Mouse (Mus musculus) neural tube, embryonic 13.5 days (tissue): Measurements from ENCODE around the gene Csf2ra. TPM values are rescaled to one million over a fixed set of nuclear protein-coding genes. Genes with fewer than 3 reads are reported as not detected.
"Not testable (repeated sequence)": the region's sequence is repeated elsewhere in the genome, so short reads cannot be mapped to it uniquely, and the experiment has no call there.

Experiments used
- ATAC-seq: fragments of 200-750 bp; cut with Nextera tagmentation; 2 replicates; pipeline ENCODE4 v1.8.0; 2017; ENCODE audit warnings: low read depth, mild to moderate bottlenecking, moderate TSS enrichment, moderate library complexity
- H3K27ac ChIP-seq: fragments of 300-500 bp; sonication (generic); replicated peaks from 2 replicates; pipeline ENCODE4 v1.5.1; 2015; ENCODE audit warnings: moderate library complexity, mild to moderate bottlenecking, inconsistent platforms
- H3K27me3 ChIP-seq: fragments of 300-500 bp; sonication (generic); 2 replicates; pipeline ENCODE4 v1.6.1; 2015; ENCODE audit warnings: mild to moderate bottlenecking, inconsistent platforms
- H3K36me3 ChIP-seq: fragments of 300-500 bp; sonication (generic); 2 replicates; pipeline ENCODE4 v1.6.1; 2015; ENCODE audit warnings: mild to moderate bottlenecking, inconsistent platforms
- H3K4me1 ChIP-seq: fragments of 300-500 bp; sonication (generic); replicated peaks from 2 replicates; pipeline ENCODE4 v1.6.1; 2015; ENCODE audit warnings: inconsistent platforms
- H3K4me2 ChIP-seq: fragments of 300-500 bp; sonication (generic); 2 replicates; pipeline ENCODE4 v1.6.1; 2015; ENCODE audit warnings: inconsistent platforms, mild to moderate bottlenecking, moderate library complexity
- H3K4me3 ChIP-seq: fragments of 300-500 bp; sonication (generic); 2 replicates; pipeline ENCODE4 v1.5.1; 2015; ENCODE audit warnings: mild to moderate bottlenecking, inconsistent platforms
- H3K9ac ChIP-seq: fragments of 300-500 bp; sonication (generic); 2 replicates; pipeline ENCODE4 v1.6.1; 2015; ENCODE audit warnings: moderate library complexity, mild to moderate bottlenecking, inconsistent platforms
- H3K9me3 ChIP-seq: fragments of 300-500 bp; sonication (generic); 2 replicates; pipeline ENCODE4 v1.6.1; 2016; ENCODE audit warnings: inconsistent platforms
- WGBS: fragments of 180-500 bp; shearing (Covaris S2); methylation state at CpG from one replicate; pipeline ENCODE4 v1.1.7; 2015; 5-methylcytosine and 5-hydroxymethylcytosine counted together
- polyA plus RNA-seq: library from polyadenylated mRNA; unstranded; fragments of >200 nt; fragmentation: Nextera tagmentation; extraction: Ambion mirVana; gene quantifications from 2 replicates; pipeline ENCODE4 v1.2.1, GENCODE M21; 2015

Csf2ra gene
- 62.1 and 62.4 TPM in 2 replicates for polyA plus RNA-seq

DNA sequence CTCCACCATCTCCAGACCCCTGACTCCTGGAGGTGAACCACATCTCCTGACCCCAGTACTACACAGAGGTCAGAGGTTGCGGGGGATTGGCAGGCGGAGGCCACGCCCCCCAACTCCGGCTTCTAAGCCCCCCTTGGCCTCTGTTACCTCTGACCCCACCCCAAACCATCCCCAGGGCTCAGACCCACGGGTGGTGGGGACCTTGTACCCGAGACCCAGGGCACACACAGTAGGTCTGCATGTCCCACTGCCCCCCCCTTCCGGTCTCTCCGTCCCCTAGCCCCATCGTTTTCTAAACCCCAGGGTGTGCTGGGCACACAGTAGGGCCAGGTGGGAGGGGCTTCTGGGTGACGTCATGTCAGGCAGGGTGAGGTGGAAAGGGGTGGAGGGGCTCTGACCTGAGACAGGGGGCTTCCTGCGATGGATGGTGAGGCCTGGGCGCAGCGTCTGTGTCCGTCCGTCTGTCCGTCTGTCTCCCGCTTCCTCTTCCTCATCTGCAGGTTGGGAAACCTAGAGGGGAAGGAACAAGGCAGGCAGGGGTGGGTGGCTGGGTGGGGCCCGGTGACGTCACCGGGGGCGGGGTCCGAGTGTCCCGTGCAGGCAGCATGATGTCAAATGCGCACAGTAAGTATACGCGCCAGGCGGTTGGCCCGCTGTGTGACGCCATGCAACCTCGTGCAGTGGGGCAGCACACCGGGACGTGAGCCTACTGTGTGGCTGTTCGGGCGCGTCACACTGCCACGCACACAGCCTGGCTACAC, at the start of gene Csf2ra:
Gene Csf2ra, minus strand, starts transcription at position 489 of the 761 bp plus-strand sequence.
- peak within 1 kb of the TSS; percentile 93 for H3K27ac ChIP-seq
- H3K4me2 ChIP-seq: peak within 1 kb of the TSS; percentile 63
- no peaks in the 10 kb centered on the region for H3K36me3 ChIP-seq
- no peaks in the 10 kb centered on the region for H3K9me3 ChIP-seq
- ATAC-seq: no peak
- peak within 1 kb of the TSS; percentile 57 for H3K4me3 ChIP-seq
- no peaks in the 10 kb centered on the region for H3K27me3 ChIP-seq
- peak within 1 kb of the TSS; percentile 67 for H3K9ac ChIP-seq
- 62% methylated on average over 35 of the region's 36 CpGs for WGBS
- 0 out of 2 replicates have a peak, but pooled peaks cover 4% of the 10 kb centered on the region for H3K4me1 ChIP-seq

- H3K9ac ChIP-seq: no peak overlapping the region
- no peaks in the 10 kb centered on the region for H3K36me3 ChIP-seq
- H3K9me3 ChIP-seq: no peaks in the 10 kb centered on the region
- WGBS: 93% methylated on average over 1 of the region's 1 CpGs
- no peak overlapping the region for H3K4me2 ChIP-seq
- no peak for ATAC-seq
- H3K27ac ChIP-seq: no peak overlapping the region
- H3K4me1 ChIP-seq: no peaks in the 10 kb centered on the region
- no peak overlapping the region for H3K4me3 ChIP-seq
- no peaks in the 10 kb centered on the region for H3K27me3 ChIP-seq
Observed at GRCm38 (mm10) chr19:61275446-61275845, 47.2 kb upstream of the Csf2ra start.

DNA sequence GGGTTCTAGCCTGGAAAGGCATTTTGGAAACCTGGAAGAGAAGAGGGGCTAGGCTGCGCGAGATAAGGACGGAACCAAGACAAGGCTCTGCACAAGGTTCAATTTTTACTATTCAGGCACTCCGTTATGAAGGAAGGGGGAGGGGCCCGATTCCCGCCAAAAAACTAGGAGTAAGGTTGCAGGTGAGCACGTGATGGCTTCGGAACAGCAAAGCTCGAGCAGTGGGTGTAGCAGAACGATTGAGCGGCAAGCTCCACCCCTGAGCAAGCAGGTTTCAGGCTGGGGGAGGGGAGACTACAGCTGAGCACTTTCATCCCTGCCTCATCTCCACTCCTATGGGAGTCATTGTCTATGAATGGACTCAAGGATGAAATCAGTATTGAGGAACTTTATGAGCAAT, 40.9 kb upstream of the Csf2ra start:
- not testable (repeated sequence) for H3K27ac ChIP-seq, H3K9ac ChIP-seq, H3K9me3 ChIP-seq, ATAC-seq, H3K4me1 ChIP-seq, H3K36me3 ChIP-seq, H3K27me3 ChIP-seq, H3K4me2 ChIP-seq, H3K4me3 ChIP-seq
- WGBS: 38% methylated on average over 11 of the region's 11 CpGs

- no peak for ATAC-seq
- WGBS: 18% methylated on average over 7 of the region's 7 CpGs
- no peak overlapping the region for H3K4me3 ChIP-seq
Observed at GRCm38 (mm10) chr19:61267141-61267540, 38.9 kb upstream of the Csf2ra start.

GRCm38 (mm10) chr19:61266651-61267050, 38.4 kb upstream of the Csf2ra start:
- H3K27me3 ChIP-seq: no peaks in the 10 kb centered on the region
- H3K4me3 ChIP-seq: no peak overlapping the region
- H3K4me2 ChIP-seq: no peak overlapping the region
- 4% methylated on average over 26 of the region's 26 CpGs for WGBS
- H3K27ac ChIP-seq: no peak overlapping the region
- H3K4me1 ChIP-seq: no peaks in the 10 kb centered on the region; the same call in 1 of the 2 replicates
- no peak overlapping the region for H3K9ac ChIP-seq
- H3K36me3 ChIP-seq: no peaks in the 10 kb centered on the region
- H3K9me3 ChIP-seq: no peaks in the 10 kb centered on the region
- no peak for ATAC-seq

More at GRCm38 (mm10) chr19:61267141-61267540, 38.9 kb upstream of the Csf2ra start:
- Histone ChIP-seq H3K36me3 (no peaks in the 10 kb centered on the region), H3K9me3 (no peaks in the 10 kb centered on the region), H3K27ac (no peak overlapping the region), H3K9ac (no peak overlapping the region), H3K4me1 (no peaks in the 10 kb centered on the region; the same call in 1 of the 2 replicates), H3K4me2 (no peak overlapping the region), H3K27me3 (no peaks in the 10 kb centered on the region)

DNA sequence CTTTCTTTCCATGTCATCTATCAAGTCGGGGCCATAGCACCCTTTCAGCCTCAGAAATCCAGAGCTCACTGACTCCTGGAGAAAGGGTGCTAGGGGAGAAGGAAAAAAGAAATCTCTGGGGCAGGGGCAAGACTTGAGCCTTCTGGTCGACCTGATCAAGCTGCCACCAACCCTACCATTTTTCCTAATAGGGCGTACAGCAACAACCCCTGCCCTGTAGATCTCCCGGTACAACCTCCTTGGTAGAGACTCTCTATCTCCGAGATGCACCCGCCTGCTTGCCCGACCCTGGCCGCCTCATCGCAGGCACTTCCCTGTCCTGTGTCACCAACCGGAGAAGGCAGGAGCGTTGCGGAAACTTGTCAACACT, 38.0 kb upstream of the Csf2ra start:
- ATAC-seq: no peak
- H3K4me3 ChIP-seq: no peak overlapping the region
- no peaks in the 10 kb centered on the region; the same call in 1 of the 2 replicates for H3K4me1 ChIP-seq
- no peak overlapping the region for H3K4me2 ChIP-seq
- no peaks in the 10 kb centered on the region for H3K36me3 ChIP-seq
- H3K27ac ChIP-seq: no peak overlapping the region
- no peaks in the 10 kb centered on the region for H3K9me3 ChIP-seq
- 5% methylated on average over 12 of the region's 12 CpGs for WGBS
- no peaks in the 10 kb centered on the region for H3K27me3 ChIP-seq
- H3K9ac ChIP-seq: no peak overlapping the region

- Histone ChIP-seq H3K4me1 (no peaks in the 10 kb centered on the region; the same call in 1 of the 2 replicates), H3K4me3 (no peak overlapping the region), H3K27ac (no peak overlapping the region), H3K9ac (no peak overlapping the region), H3K9me3 (no peaks in the 10 kb centered on the region), H3K36me3 (no peaks in the 10 kb centered on the region), H3K27me3 (no peaks in the 10 kb centered on the region), H3K4me2 (no peak overlapping the region)
- peak; percentile 47 for ATAC-seq
- WGBS: 30% methylated on average over 3 of the region's 3 CpGs
Observed at GRCm38 (mm10) chr19:61265349-61266245, 37.4 kb upstream of the Csf2ra start.

DNA sequence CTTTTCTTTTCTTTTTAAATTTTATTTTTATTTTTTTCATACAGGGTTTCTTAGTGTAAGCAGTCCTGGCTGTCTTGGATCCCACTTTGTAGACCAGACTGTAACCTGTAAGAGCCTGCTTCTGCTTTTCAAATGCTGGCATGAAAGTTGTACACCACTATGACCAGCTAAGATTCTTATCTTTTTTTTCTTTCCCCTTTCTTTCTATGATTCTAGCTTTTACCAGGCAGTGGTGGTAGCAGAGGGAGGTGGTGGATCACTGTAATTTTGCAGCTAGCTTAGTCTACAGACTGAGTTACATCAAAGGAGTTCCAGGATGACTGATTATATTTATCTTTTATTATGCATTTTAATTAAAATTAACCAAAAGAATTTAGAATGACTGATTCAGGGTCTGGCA, 36.7 kb upstream of the Csf2ra start:
- Histone ChIP-seq H3K9ac (no peak overlapping the region), H3K36me3 (no peaks in the 10 kb centered on the region), H3K4me1 (no peaks in the 10 kb centered on the region; the same call in 1 of the 2 replicates), H3K4me3 (no peak overlapping the region), H3K27ac (no peak overlapping the region), H3K9me3 (no peaks in the 10 kb centered on the region), H3K27me3 (no peaks in the 10 kb centered on the region), H3K4me2 (no peak overlapping the region)
- no peak for ATAC-seq

- no peak for ATAC-seq
- Histone ChIP-seq H3K4me2 (no peak overlapping the region), H3K9ac (no peak overlapping the region), H3K27ac (no peak overlapping the region), H3K36me3 (no peaks in the 10 kb centered on the region), H3K4me1 (no peaks in the 10 kb centered on the region; the same call in 1 of the 2 replicates), H3K4me3 (no peak overlapping the region), H3K27me3 (no peaks in the 10 kb centered on the region), H3K9me3 (no peaks in the 10 kb centered on the region)
- 100% methylated on average over 1 of the region's 1 CpGs for WGBS
Observed at GRCm38 (mm10) chr19:61264227-61264626, 36.0 kb upstream of the Csf2ra start.

GRCm38 (mm10) chr19:61261241-61261640, 33.0 kb upstream of the Csf2ra start:
- no peak overlapping the region for H3K9ac ChIP-seq
- H3K36me3 ChIP-seq: no peaks in the 10 kb centered on the region
- H3K4me2 ChIP-seq: no peak overlapping the region
- H3K4me3 ChIP-seq: no peak overlapping the region
- 85% methylated on average over 1 of the region's 1 CpGs for WGBS
- no peaks in the 10 kb centered on the region for H3K4me1 ChIP-seq
- H3K27ac ChIP-seq: no peak overlapping the region
- no peak for ATAC-seq
- H3K9me3 ChIP-seq: no peaks in the 10 kb centered on the region
- H3K27me3 ChIP-seq: no peaks in the 10 kb centered on the region

- H3K27ac ChIP-seq: no peak overlapping the region
- no peak for ATAC-seq
- no peaks in the 10 kb centered on the region for H3K27me3 ChIP-seq
- WGBS: 94% methylated on average over 18 of the region's 18 CpGs
- peaks cover 3% of the 10 kb centered on the region; the same call in 1 of the 2 replicates for H3K9me3 ChIP-seq
- no peaks in the 10 kb centered on the region for H3K36me3 ChIP-seq
- H3K4me2 ChIP-seq: no peak overlapping the region
- H3K4me3 ChIP-seq: no peak overlapping the region
- H3K4me1 ChIP-seq: no peaks in the 10 kb centered on the region
- H3K9ac ChIP-seq: no peak overlapping the region
Observed at GRCm38 (mm10) chr19:61257733-61258132, 29.5 kb upstream of the Csf2ra start.
